Mouse (Mus musculus) forebrain, embryonic 11.5 days (tissue): Measurements from ENCODE around the gene S1pr4. TPM values are rescaled to one million over a fixed set of nuclear protein-coding genes. Genes with fewer than 3 reads are reported as not detected.

ENCODE experiments used
- ATAC-seq: fragments of 200-750 bp; cut with Nextera tagmentation; replicated peaks from 2 replicates; pipeline ENCODE4 v1.8.0; 2017; ENCODE audit warnings: moderate TSS enrichment; ENCODE audit not compliant: low FRiP score
- DNase-seq: peaks from one replicate; pipeline ENCODE4 v3.0.0-alpha.2; 2017; ENCODE audit warnings: low spot score
- H3K27ac ChIP-seq: fragments of 300-500 bp; sonication (generic); 2 replicates; pipeline ENCODE4 v1.5.1; 2014; ENCODE audit warnings: low read depth, low read length
- H3K27me3 ChIP-seq: fragments of 300-500 bp; sonication (generic); 2 replicates; pipeline ENCODE4 v1.6.1; 2014; ENCODE audit warnings: mild to moderate bottlenecking, low read length, mixed read lengths; ENCODE audit not compliant: control insufficient read depth, insufficient read depth
- H3K36me3 ChIP-seq: fragments of 300-500 bp; sonication (generic); 2 replicates; pipeline ENCODE4 v1.6.1; 2014; ENCODE audit warnings: mild to moderate bottlenecking, low read length, moderate library complexity, mixed read lengths; ENCODE audit not compliant: control insufficient read depth, insufficient read depth
- H3K4me1 ChIP-seq: fragments of 300-500 bp; sonication (generic); replicated peaks from 2 replicates; pipeline ENCODE4 v1.6.1; 2014; ENCODE audit warnings: low read length, mixed read lengths; ENCODE audit not compliant: control insufficient read depth, insufficient read depth
- H3K4me2 ChIP-seq: fragments of 300-500 bp; sonication (generic); 2 replicates; pipeline ENCODE4 v1.6.1; 2014; ENCODE audit warnings: low read depth, mild to moderate bottlenecking, low read length, moderate library complexity, mixed read lengths; ENCODE audit not compliant: severe bottlenecking
- H3K4me3 ChIP-seq: fragments of 300-500 bp; sonication (generic); 2 replicates; pipeline ENCODE4 v1.5.1; 2014; ENCODE audit warnings: low read depth, low read length
- H3K9ac ChIP-seq: fragments of 300-500 bp; sonication (generic); 2 replicates; pipeline ENCODE4 v1.6.1; 2014; ENCODE audit warnings: low read length
- H3K9me3 ChIP-seq: fragments of 300-500 bp; sonication (generic); 2 replicates; pipeline ENCODE4 v1.6.1; 2016; ENCODE audit warnings: low read length, mixed read lengths; ENCODE audit not compliant: control insufficient read depth
- WGBS: fragments of 180-500 bp; shearing (Covaris S2); extraction: QIAGEN DNeasy Blood & Tissue Kit; methylation state at CpG from one replicate; pipeline ENCODE4 v1.1.7; 2014; 5-methylcytosine and 5-hydroxymethylcytosine counted together
- polyA plus RNA-seq: library from polyadenylated mRNA; unstranded; fragments of >200 nt; fragmentation: Nextera tagmentation; extraction: Ambion mirVana; gene quantifications from 2 replicates; pipeline ENCODE4 v1.2.1, GENCODE M21; 2014

Gene S1pr4
- polyA plus RNA-seq, 1 experiment from 2014 or later = 0.68 TPM

GRCm38 (mm10) chr10:81542727-81543460 is 43.0 kb upstream of the S1pr4 start:
- no peak overlapping the region for H3K27ac ChIP-seq

GRCm38 (mm10) chr10:81541803-81542202 is 41.9 kb upstream of the S1pr4 start:
- no peak for DNase-seq
- 83% methylated on average over 10 of the region's 10 CpGs for WGBS
- Histone ChIP-seq H3K36me3 (no peaks in the 10 kb centered on the region), H3K27ac (no peak overlapping the region), H3K9ac (no peak overlapping the region), H3K4me3 (no peak overlapping the region), H3K27me3 (no peaks in the 10 kb centered on the region), H3K4me2 (no peak overlapping the region), H3K9me3 (no peaks in the 10 kb centered on the region), H3K4me1 (peaks cover 20% of the 10 kb centered on the region)
- ATAC-seq = no peak

More at GRCm38 (mm10) chr10:81542727-81543460, 43.0 kb upstream of the S1pr4 start:
- Histone ChIP-seq H3K4me3 (no peak overlapping the region), H3K4me2 (peak overlapping the region; percentile 91; the same call in 1 of the 2 replicates), H3K4me1 (peaks cover 20% of the 10 kb centered on the region), H3K9me3 (no peaks in the 10 kb centered on the region), H3K36me3 (no peaks in the 10 kb centered on the region), H3K9ac (peak overlapping the region; percentile 89; the same call in 1 of the 2 replicates), H3K27me3 (no peaks in the 10 kb centered on the region)
- 73% methylated on average over 7 of the region's 7 CpGs for WGBS
- no peak for ATAC-seq
- DNase-seq = no peak

GRCm38 (mm10) chr10:81541363-81541762 is 41.4 kb upstream of the S1pr4 start:
- Histone ChIP-seq H3K4me3 (no peak overlapping the region), H3K9ac (no peak overlapping the region), H3K36me3 (no peaks in the 10 kb centered on the region)

GRCm38 (mm10) chr10:81538321-81539048 is 38.6 kb upstream of the S1pr4 start:
- DNase-seq (no peak), ATAC-seq (no peak)
- Histone ChIP-seq H3K9ac (no peak overlapping the region), H3K4me2 (no peak overlapping the region), H3K9me3 (no peaks in the 10 kb centered on the region), H3K27ac (no peak overlapping the region), H3K4me1 (peaks cover 14% of the 10 kb centered on the region), H3K27me3 (no peaks in the 10 kb centered on the region), H3K4me3 (no peak overlapping the region), H3K36me3 (no peaks in the 10 kb centered on the region)
- whole genome bisulfite sequencing = 86% methylated on average over 3 of the region's 3 CpGs

More at GRCm38 (mm10) chr10:81541363-81541762, 41.4 kb upstream of the S1pr4 start:
- Histone ChIP-seq H3K9me3 (no peaks in the 10 kb centered on the region), H3K27ac (no peak overlapping the region), H3K4me1 (peaks cover 20% of the 10 kb centered on the region), H3K27me3 (no peaks in the 10 kb centered on the region), H3K4me2 (no peak overlapping the region)
- ATAC-seq = no peak
- 88% methylated on average over 5 of the region's 5 CpGs for WGBS
- DNase-seq = no peak

- no peaks in the 10 kb centered on the region; the same call in 1 of the 2 replicates for H3K36me3 ChIP-seq
- H3K27ac ChIP-seq = no peak overlapping the region
- H3K9ac ChIP-seq = no peak overlapping the region
- 92% methylated on average over 2 of the region's 2 CpGs for WGBS
- no peaks in the 10 kb centered on the region for H3K27me3 ChIP-seq
- DNase-seq (no peak), ATAC-seq (no peak)
- H3K4me3 ChIP-seq = no peak overlapping the region
- no peaks in the 10 kb centered on the region for H3K9me3 ChIP-seq
- no peak overlapping the region for H3K4me2 ChIP-seq
- H3K4me1 ChIP-seq = 0 out of 2 replicates have a peak, but pooled peaks cover 7% of the 10 kb centered on the region
Observed at GRCm38 (mm10) chr10:81537429-81537828, 37.5 kb upstream of the S1pr4 start.

GRCm38 (mm10) chr10:81536734-81537133 is 36.8 kb upstream of the S1pr4 start:
- no peaks in the 10 kb centered on the region for H3K27me3 ChIP-seq
- H3K4me2 ChIP-seq = no peak overlapping the region
- WGBS = 80% methylated on average over 6 of the region's 6 CpGs
- no peaks in the 10 kb centered on the region for H3K9me3 ChIP-seq
- no peak overlapping the region for H3K4me3 ChIP-seq
- ATAC-seq (no peak), DNase-seq (no peak)
- no peak overlapping the region for H3K9ac ChIP-seq
- H3K27ac ChIP-seq = no peak overlapping the region
- no peaks in the 10 kb centered on the region; the same call in 1 of the 2 replicates for H3K36me3 ChIP-seq
- H3K4me1 ChIP-seq = 0 out of 2 replicates have a peak, but pooled peaks cover 4% of the 10 kb centered on the region

- WGBS = 58% methylated on average over 16 of the region's 16 CpGs
- ATAC-seq (no peak), DNase-seq (peak; percentile 53)
- Histone ChIP-seq H3K4me3 (no peak overlapping the region), H3K4me1 (0 out of 2 replicates have a peak, but pooled peaks cover 2% of the 10 kb centered on the region), H3K27ac (no peak overlapping the region), H3K9ac (no peak overlapping the region), H3K27me3 (no peaks in the 10 kb centered on the region), H3K9me3 (no peaks in the 10 kb centered on the region), H3K4me2 (no peak overlapping the region), H3K36me3 (no peaks in the 10 kb centered on the region; the same call in 1 of the 2 replicates)
Observed at GRCm38 (mm10) chr10:81534826-81535225, 34.9 kb upstream of the S1pr4 start.

GRCm38 (mm10) chr10:81526779-81527178 is 26.8 kb upstream of the S1pr4 start:
- DNase-seq (peak; percentile 88), ATAC-seq (peak; percentile 37; the same call in 1 of the 2 replicates)
- no peaks in the 10 kb centered on the region for H3K4me1 ChIP-seq
- no peaks in the 10 kb centered on the region for H3K9me3 ChIP-seq
- no peak overlapping the region for H3K9ac ChIP-seq
- WGBS = 14% methylated on average over 14 of the region's 14 CpGs
- H3K36me3 ChIP-seq = no peaks in the 10 kb centered on the region; the same call in 1 of the 2 replicates
- no peak overlapping the region for H3K4me3 ChIP-seq
- no peak overlapping the region for H3K27ac ChIP-seq
- no peak overlapping the region for H3K4me2 ChIP-seq
- no peaks in the 10 kb centered on the region for H3K27me3 ChIP-seq
